Mouse (Mus musculus): ENCODE results near the gene Trim54.

- TF ChIP-seq CTCF (IDR thresholded peaks at IDR 0.05) (no peak), EP300 (IDR thresholded peaks at IDR 0.05) (no peak)
These were observed 4.6 kb downstream of the Trim54 start for GRCm38 (mm10) chr5:31121111-31121510.
